Mouse (Mus musculus): ENCODE data around the gene Gm44596. TPM values are rescaled to one million over a fixed set of nuclear protein-coding genes. Genes with fewer than 3 reads are reported as not detected.

Gm44596 gene
- total RNA-seq, 2 experiments from 2014 or later, result not detected

DNA sequence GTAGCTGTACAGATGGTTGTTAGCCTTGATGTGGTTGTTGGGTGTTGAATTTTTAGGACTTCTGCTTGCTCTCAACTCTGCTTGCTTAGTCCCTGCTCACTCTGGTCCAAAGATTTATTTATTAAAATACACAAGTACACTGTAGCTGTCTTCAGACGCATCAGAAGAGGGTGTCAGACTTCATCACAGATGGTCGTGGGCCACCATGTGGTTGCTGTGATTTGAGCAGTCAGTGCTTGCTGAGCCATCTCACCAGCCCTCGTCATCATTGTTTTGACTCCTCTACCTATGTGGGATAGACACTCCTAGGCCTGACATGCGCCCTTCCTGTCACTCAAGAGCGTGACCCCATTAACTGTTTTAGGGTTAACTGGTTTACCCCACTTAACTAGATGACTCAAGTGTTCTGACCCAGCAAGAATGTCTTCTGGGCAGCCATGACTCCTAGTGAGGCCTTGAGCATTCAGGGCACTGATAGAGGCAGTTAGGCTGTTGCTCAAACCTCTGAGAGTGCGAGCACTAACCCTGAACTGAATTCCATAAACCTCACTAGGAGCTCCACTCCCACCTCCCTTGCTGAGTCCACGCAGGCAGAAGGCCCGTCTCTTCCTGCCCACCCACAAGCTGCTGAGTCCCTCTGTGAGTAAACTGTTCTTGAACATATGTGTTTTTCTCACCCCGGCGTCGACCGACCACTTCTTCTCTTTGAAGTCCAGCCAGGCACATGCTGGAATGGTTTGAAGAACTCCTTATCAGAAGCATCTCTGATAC, 80.7 kb downstream of the Gm44596 start:
- peak in 1 of 2 experiments; percentile 31 for DNase-seq (ENCODE audit: low spot score in 2 of 2)
- intact Hi-C loops (cut with DNase I), result no loop called here

Other genes with a start within 250 kb of the Gm44596 start
- gene Tspan9, start 231.9 kb upstream of the Gm44596 start, total RNA-seq (2021), result 10 to 100 TPM; 71.3 to 77.5 TPM
- 1 to 10 TPM in 1 of 2 experiments, under 1 TPM in 1; 0.82 to 1.6 TPM for gene Tead4, start 74.7 kb upstream of the Gm44596 start, total RNA-seq (2021)
- 10 to 100 TPM; 17.6 to 18.4 TPM for gene Tulp3, start 19.7 kb upstream of the Gm44596 start, total RNA-seq (2021)
- gene Rhno1, start 12.6 kb upstream of the Gm44596 start, total RNA-seq (2021), result 10 to 100 TPM; 16.3 to 18.2 TPM
- 1 to 10 TPM; 2.0 to 2.1 TPM for gene Foxm1, start 12.5 kb upstream of the Gm44596 start, total RNA-seq (2021)
- under 1 TPM in 1 of 2 experiments, not detected in 1; 0.63 TPM for gene Tex52, start within 50 bp of the Gm44596 start, total RNA-seq (2021)
- gene Nrip2, start 23.8 kb downstream of the Gm44596 start, total RNA-seq (2021), result 1 to 10 TPM; 7.8 to 8.0 TPM
- 10 to 100 TPM; 17.5 to 24.4 TPM for gene Itfg2, start 49.4 kb downstream of the Gm44596 start, total RNA-seq (2021)
- gene Fkbp4, start 63.2 kb downstream of the Gm44596 start, total RNA-seq (2021), result 100 to 1,000 TPM; 112 TPM
- under 1 TPM in 1 of 2 experiments, not detected in 1; 0.09 TPM for gene Pzp, start 151.2 kb downstream of the Gm44596 start, total RNA-seq (2021)
- gene A2ml1, start 206.1 kb downstream of the Gm44596 start, total RNA-seq (2021), result 10 to 100 TPM; 15.3 to 19.5 TPM
- not detected for gene Klrb1a, start 248.0 kb downstream of the Gm44596 start, total RNA-seq (2021)

Data from left cerebral cortex, postnatal 14 days (tissue).